Mouse (Mus musculus) bone marrow, adult 2 months (tissue): ENCODE measurements around the gene Exoc4.

Experiments
- CTCF ChIP-seq: fragments of 200-500 bp; IDR thresholded peaks from 2 replicates; pipeline ENCODE4 v1.5.1; 2011; ENCODE audit warnings: low read length, control low read depth; ENCODE audit not compliant: control insufficient read depth, insufficient read depth
- POLR2A ChIP-seq: fragments of 200-500 bp; IDR thresholded peaks from 2 replicates; pipeline ENCODE4 v1.6.1; 2011; ENCODE audit warnings: low read depth, mild to moderate bottlenecking, control low read depth, low read length, borderline replicate concordance; ENCODE audit not compliant: control insufficient read depth

GRCm38 (mm10) chr6:33910671-33911070 lies 661.8 kb downstream of the Exoc4 start:
- TF ChIP-seq POLR2A (no peak), CTCF (no peak)
